Mouse (Mus musculus) CH12.LX (cell line): ENCODE results near the gene Sptb. TPM values are rescaled to one million over a fixed set of nuclear protein-coding genes. Genes with fewer than 3 reads are reported as not detected.

Experiments
- DNase-seq: peaks from one replicate; pipeline ENCODE4 v3.0.0-alpha.2; 2013; ENCODE audit errors: extremely low read depth
- H3K27ac ChIP-seq: 2 replicates; pipeline ENCODE4 v1.5.1; 2012; ENCODE audit warnings: low read depth, mild to moderate bottlenecking, control low read depth, moderate library complexity; ENCODE audit not compliant: insufficient read depth
- H3K27me3 ChIP-seq: replicated peaks from 2 replicates; pipeline ENCODE3; 2012; ENCODE audit warnings: inconsistent platforms
- H3K36me3 ChIP-seq, 2 experiments: replicated peaks in 1 of 2; 2 replicates each; pipeline versions ENCODE3 to v1.6.1; 2012; ENCODE audit warnings: inconsistent platforms in 1 of 2, low read length in 1 of 2, mild to moderate bottlenecking in 1 of 2, mixed read lengths in 1 of 2, moderate library complexity in 1 of 2; ENCODE audit not compliant: control insufficient read depth in 1 of 2, insufficient read depth in 1 of 2
- H3K4me1 ChIP-seq, 2 experiments: 2 replicates each; pipeline ENCODE4 v1.6.1; 2012; ENCODE audit warnings: inconsistent platforms in 1 of 2, moderate library complexity in 1 of 2; ENCODE audit not compliant: insufficient read depth in 2 of 2, control insufficient read depth in 1 of 2
- H3K4me2 ChIP-seq: 2 replicates; pipeline ENCODE4 v1.6.1; 2012; ENCODE audit warnings: low read depth, mild to moderate bottlenecking, control low read depth; ENCODE audit not compliant: poor library complexity, insufficient read depth, severe bottlenecking
- H3K4me3 ChIP-seq, 3 experiments: fragments of 150-350 bp in 1 of 3; sonication (generic) in 1 of 3; replicated peaks in 1 of 3; 2 replicates each; pipeline versions ENCODE3 to v1.5.1; 2011 to 2012; ENCODE audit warnings: low read depth in 2 of 3, low read length in 2 of 3, mild to moderate bottlenecking in 2 of 3, moderate library complexity in 2 of 3, control low read depth in 1 of 3, improper control_type of control experiment in 1 of 3, inconsistent platforms in 1 of 3, mixed read lengths in 1 of 3; ENCODE audit not compliant: poor library complexity in 1 of 3
- H3K79me2 ChIP-seq: replicated peaks from 2 replicates; pipeline ENCODE4 v1.6.1; 2012; ENCODE audit warnings: mild to moderate bottlenecking, moderate library complexity; ENCODE audit not compliant: control insufficient read depth, poor library complexity, insufficient read depth, severe bottlenecking; ENCODE audit errors: extremely low read depth
- H3K9ac ChIP-seq: 2 replicates; pipeline ENCODE4 v1.6.1; 2012; ENCODE audit warnings: low read depth, mild to moderate bottlenecking, control low read depth, moderate library complexity; ENCODE audit not compliant: insufficient read depth
- H3K9me3 ChIP-seq: replicated peaks from 2 replicates; pipeline ENCODE3; 2012; ENCODE audit warnings: low read length, inconsistent platforms, mixed read lengths
- CHD2 ChIP-seq: IDR thresholded peaks from 2 replicates; pipeline ENCODE4 v1.6.1; 2011; ENCODE audit warnings: low read length, improper control_type of control experiment
- E2F4 ChIP-seq: IDR thresholded peaks from 2 replicates; pipeline ENCODE4 v1.6.1; 2011; ENCODE audit warnings: low read depth, low read length, improper control_type of control experiment; ENCODE audit not compliant: insufficient replicate concordance
- ETS1 ChIP-seq: conservative IDR thresholded peaks from 2 replicates; pipeline ENCODE4 v1.6.1; 2012; ENCODE audit warnings: low read depth, mild to moderate bottlenecking, inconsistent platforms, low read length, improper control_type of control experiment, moderate library complexity
- IRF4 ChIP-seq: IDR thresholded peaks from 2 replicates; pipeline ENCODE4 v1.6.1; 2014; ENCODE audit warnings: low read depth, mild to moderate bottlenecking, inconsistent platforms, low read length, improper control_type of control experiment
- JUN ChIP-seq: IDR thresholded peaks from 2 replicates; pipeline ENCODE4 v1.6.1; 2011; ENCODE audit warnings: low read depth, mild to moderate bottlenecking, low read length, improper control_type of control experiment, moderate library complexity; ENCODE audit not compliant: insufficient read depth
- MEF2A ChIP-seq: IDR thresholded peaks from 2 replicates; pipeline ENCODE4 v1.6.1; 2014; ENCODE audit warnings: low read depth, mild to moderate bottlenecking, inconsistent platforms, low read length, improper control_type of control experiment, borderline replicate concordance
- MYC ChIP-seq: IDR thresholded peaks from 2 replicates; pipeline ENCODE4 v1.6.1; 2011; ENCODE audit warnings: low read depth, mild to moderate bottlenecking, improper control_type of control experiment, low read length
- NELFE ChIP-seq: IDR thresholded peaks from 2 replicates; pipeline ENCODE4 v1.6.1; 2011; ENCODE audit warnings: low read depth, low read length, improper control_type of control experiment
- NRF1 ChIP-seq: IDR thresholded peaks from 2 replicates; pipeline ENCODE4 v1.6.1; 2014; ENCODE audit warnings: low read depth, mild to moderate bottlenecking, inconsistent platforms, low read length, improper control_type of control experiment, moderate library complexity
- PAX5 ChIP-seq: IDR thresholded peaks from 2 replicates; pipeline ENCODE4 v1.6.1; 2012; ENCODE audit warnings: low read length, inconsistent platforms, mixed read lengths
- RAD21 ChIP-seq: IDR thresholded peaks from 2 replicates; pipeline ENCODE4 v1.6.1; 2011; ENCODE audit warnings: low read depth, mild to moderate bottlenecking, low read length, improper control_type of control experiment, moderate library complexity
- SIN3A ChIP-seq: IDR thresholded peaks from 2 replicates; pipeline ENCODE4 v1.6.1; 2012; ENCODE audit warnings: low read length, improper control_type of control experiment, inconsistent platforms
- SMC3 ChIP-seq: IDR thresholded peaks from 2 replicates; pipeline ENCODE4 v1.6.1; 2011; ENCODE audit warnings: low read depth, low read length, improper control_type of control experiment
- TCF12 ChIP-seq: IDR thresholded peaks from 2 replicates; pipeline ENCODE4 v1.6.1; 2014; ENCODE audit warnings: low read depth, mild to moderate bottlenecking, inconsistent platforms, low read length, improper control_type of control experiment
- ZKSCAN1 ChIP-seq: IDR thresholded peaks from 2 replicates; pipeline ENCODE4 v1.6.1; 2012; ENCODE audit warnings: low read depth, inconsistent platforms, low read length, improper control_type of control experiment, borderline replicate concordance
- ZMIZ1 ChIP-seq: IDR thresholded peaks from 2 replicates; pipeline ENCODE4 v1.6.1; 2012; ENCODE audit warnings: low read depth, mild to moderate bottlenecking, inconsistent platforms, low read length, improper control_type of control experiment
- ZNF384 ChIP-seq: IDR thresholded peaks from 2 replicates; pipeline ENCODE4 v1.6.1; 2012; ENCODE audit warnings: low read depth, low read length, improper control_type of control experiment, inconsistent platforms
- dilution Hi-C: fragments of 300-500 bp; cut with MboI; formaldehyde crosslinking; loops from 2 replicates; pipeline ENCODE4 v1.14.3; 2020; ENCODE audit warnings: low sequenced_read_pairs; ENCODE audit not compliant: extremely low pct_unique_long_range_greater_than_20kb, extremely low pct_ligation_motif_present
- in situ Hi-C: fragments of 300-500 bp; cut with MboI; formaldehyde crosslinking; loops from 3 replicates; pipeline ENCODE4 v1.14.3; 2019; ENCODE audit warnings: low sequenced_read_pairs, low pct_ligation_motif_present, low pct_unique_long_range_greater_than_20kb, mixed read lengths
- polyA plus RNA-seq: library from polyadenylated mRNA; unstranded; fragments of >175 nt; gene quantifications from 2 replicates; pipeline ENCODE4 v1.2.1, GENCODE M21; 2012; ENCODE audit warnings: low read depth; ENCODE audit not compliant: insufficient read length
- total RNA-seq, 2 experiments: library from RNA; depleted of rRNA; stranded (reverse); fragments of 300-350 nt in 1 of 2; fragments of >200 nt in 1 of 2; gene quantifications; 2 replicates each; pipeline ENCODE4 v1.2.3; 2012 to 2014

The Sptb gene
- total and polyA plus RNA-seq, 3 experiments = 0.03 to 0.04 (median 0.04) TPM

GRCm38 (mm10) chr12:76619847-76620246 is 90.5 kb downstream of the Sptb start:
- no peak for DNase-seq
- no peak overlapping the region for H3K9ac ChIP-seq
- peaks cover 48% of the 10 kb centered on the region for H3K27me3 ChIP-seq
- 0 out of 4 replicates have a peak, but pooled peaks cover 0 to 2% of the 10 kb centered on the region in 2 experiments for H3K4me1 ChIP-seq
- H3K36me3 ChIP-seq = no peaks in the 10 kb centered on the region
- no peak overlapping the region for H3K27ac ChIP-seq
- H3K79me2 ChIP-seq = no peaks in the 10 kb centered on the region
- H3K4me2 ChIP-seq = no peak overlapping the region
- dilution Hi-C loops (no loop called here), in situ Hi-C loops (no loop called here)
- H3K4me3 ChIP-seq = no peak overlapping the region
- H3K9me3 ChIP-seq = no peaks in the 10 kb centered on the region
- no peak for TF ChIP-seq ETS1
- no peak for TF ChIP-seq PAX5
- TF ChIP-seq JUN = no peak
- TF ChIP-seq NELFE = no peak
- no peak for TF ChIP-seq MEF2A

DNA sequence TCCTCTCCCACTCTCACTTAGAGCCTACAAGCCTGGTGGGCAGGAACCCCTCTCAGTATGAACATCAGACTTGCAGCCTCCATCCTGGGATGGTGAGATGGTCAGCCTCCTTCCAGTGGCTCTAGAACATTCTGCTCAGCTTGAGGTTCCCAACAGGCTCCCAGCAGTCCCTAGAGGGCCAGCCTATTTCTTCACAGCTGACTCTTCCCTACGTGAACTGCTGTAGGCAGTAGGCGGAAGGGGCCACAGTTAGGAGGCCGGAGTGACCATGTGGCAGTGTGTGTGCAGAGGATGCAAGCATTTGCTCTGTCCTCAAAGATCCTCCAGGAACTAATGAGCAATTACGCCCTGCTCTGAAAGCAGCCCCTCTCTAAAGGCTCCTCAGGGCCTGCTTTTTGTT is 92.2 kb downstream of the Sptb start:
- H3K9ac ChIP-seq = no peak overlapping the region
- no peaks in the 10 kb centered on the region for H3K79me2 ChIP-seq
- H3K36me3 ChIP-seq = no peaks in the 10 kb centered on the region
- DNase-seq = no peak
- no peak overlapping the region for H3K4me3 ChIP-seq
- dilution Hi-C loops = no loop called here
- peaks cover 11% of the 10 kb centered on the region in 2 experiments for H3K4me1 ChIP-seq
- no peaks in the 10 kb centered on the region for H3K9me3 ChIP-seq
- in situ Hi-C loops = no loop called here
- no peak overlapping the region for H3K27ac ChIP-seq
- H3K27me3 ChIP-seq = peaks cover 36% of the 10 kb centered on the region
- H3K4me2 ChIP-seq = no peak overlapping the region
- TF ChIP-seq MYC = no peak
- no peak for TF ChIP-seq TCF12
- no peak for TF ChIP-seq ZKSCAN1
- TF ChIP-seq SIN3A = no peak
- TF ChIP-seq ETS1 = no peak
- no peak for TF ChIP-seq ZNF384
- TF ChIP-seq MEF2A = no peak
- TF ChIP-seq IRF4 = no peak
- TF ChIP-seq E2F4 = no peak
- TF ChIP-seq RAD21 = no peak
- TF ChIP-seq SMC3 = no peak
- TF ChIP-seq NRF1 = no peak
- TF ChIP-seq CHD2 = no peak
- TF ChIP-seq ZMIZ1 = no peak
